Mouse (Mus musculus): ENCODE measurements around the gene Dennd4a.

- TF ChIP-seq POLR2A (IDR thresholded peaks at IDR 0.05; ENCODE audit: borderline replicate concordance, control insufficient read depth, low read depth, low read length) (no peak), CTCF (IDR thresholded peaks at IDR 0.05; ENCODE audit: control insufficient read depth, insufficient read depth, low read length) (no peak)
Measured at GRCm38 (mm10) chr9:64774883-64775282, 36.3 kb upstream of the Dennd4a start.

All from bone marrow, adult 2 months (tissue).